Mouse (Mus musculus): ENCODE measurements around the gene Ebf1.
"Not testable (repeated sequence)": the region's sequence is repeated elsewhere in the genome, so short reads cannot be mapped to it uniquely, and the experiment has no call there.

The Ebf1 gene

DNA sequence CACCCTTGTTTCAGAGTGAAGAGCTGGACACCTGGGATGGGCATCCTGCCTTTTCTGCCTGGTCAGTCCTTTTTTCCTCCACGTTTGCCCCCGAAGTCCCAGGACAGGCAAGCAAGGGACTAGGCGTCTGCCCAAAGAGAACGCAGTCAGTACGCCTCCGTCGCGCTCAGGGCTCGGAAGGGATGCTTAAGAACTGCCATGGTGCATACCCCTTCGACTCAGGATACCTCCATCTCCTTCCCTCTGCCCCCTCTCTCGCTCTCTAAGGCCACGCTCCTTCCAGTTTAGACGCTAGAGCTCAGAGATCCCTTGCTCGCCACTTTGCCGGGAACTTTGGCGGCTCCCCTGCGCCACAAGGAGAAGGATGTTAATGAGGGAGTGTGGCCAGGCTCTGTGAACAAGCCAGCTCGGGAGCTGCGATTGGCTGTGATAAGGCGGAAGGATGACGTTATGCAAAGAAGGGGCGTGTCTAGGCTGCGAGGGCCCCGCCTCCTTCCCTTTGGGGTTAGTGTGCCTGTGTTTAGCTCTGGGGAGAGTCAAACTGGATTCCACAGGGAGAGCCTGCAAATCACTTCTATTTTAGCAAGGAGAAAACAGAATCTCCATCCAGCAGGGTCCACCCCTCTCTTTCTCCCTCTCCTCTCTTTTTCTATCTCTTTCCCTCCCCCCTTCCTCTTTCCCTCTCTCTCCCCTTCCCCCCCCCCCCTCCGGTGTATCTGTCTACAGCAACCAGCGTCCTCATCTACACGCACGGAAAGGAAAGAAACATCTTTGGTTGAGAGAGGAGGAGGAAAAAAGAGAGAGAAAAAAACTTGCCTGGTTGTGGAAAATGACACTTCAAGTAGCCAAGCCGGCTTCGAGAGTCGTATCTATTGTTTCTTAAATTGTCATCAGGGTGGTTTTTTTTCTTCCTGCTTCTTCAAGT lies at the start of gene Ebf1:
Gene Ebf1 (plus strand): TSS at position 530 of the 925 bp plus-strand sequence.
- DNase-seq (ENCODE audit: low spot score), result peak; percentile 27

GRCm38 (mm10) chr11:44570336-44570735 lies 46.8 kb upstream of the Ebf1 start:
- DNase-seq (ENCODE audit: low spot score), result not testable (repeated sequence)

DNA sequence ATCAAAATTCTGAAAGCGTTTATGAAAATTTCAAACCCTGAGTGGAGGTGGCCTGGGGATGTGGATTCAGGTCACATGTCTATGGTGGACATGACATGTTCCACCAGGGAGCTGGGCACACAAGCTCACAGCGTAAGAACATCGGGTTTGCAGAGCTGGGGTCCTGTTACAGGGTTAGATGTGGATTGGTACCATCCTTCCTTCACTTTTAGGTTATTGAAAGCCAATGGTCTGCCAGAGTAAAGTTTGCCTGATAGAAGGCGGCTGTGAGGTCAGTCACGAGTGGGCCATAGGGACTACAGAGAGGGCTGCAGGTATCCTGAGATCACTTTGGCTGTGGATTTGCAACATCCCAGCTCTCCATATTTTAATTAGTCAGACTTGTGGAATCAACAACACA lies 44.3 kb upstream of the Ebf1 start:
- no peak for DNase-seq (ENCODE audit: low spot score)

GRCm38 (mm10) chr11:44573396-44573795 lies 43.7 kb upstream of the Ebf1 start:
- DNase-seq (ENCODE audit: low spot score), result no peak

GRCm38 (mm10) chr11:44574391-44574790 lies 42.7 kb upstream of the Ebf1 start:
- no peak for DNase-seq (ENCODE audit: low spot score)

- no peak for DNase-seq (ENCODE audit: low spot score)
These were observed 42.3 kb upstream of the Ebf1 start for GRCm38 (mm10) chr11:44574820-44575219.

- DNase-seq (ENCODE audit: low spot score), result no peak
These were observed 39.2 kb upstream of the Ebf1 start for GRCm38 (mm10) chr11:44577911-44578310.

DNA sequence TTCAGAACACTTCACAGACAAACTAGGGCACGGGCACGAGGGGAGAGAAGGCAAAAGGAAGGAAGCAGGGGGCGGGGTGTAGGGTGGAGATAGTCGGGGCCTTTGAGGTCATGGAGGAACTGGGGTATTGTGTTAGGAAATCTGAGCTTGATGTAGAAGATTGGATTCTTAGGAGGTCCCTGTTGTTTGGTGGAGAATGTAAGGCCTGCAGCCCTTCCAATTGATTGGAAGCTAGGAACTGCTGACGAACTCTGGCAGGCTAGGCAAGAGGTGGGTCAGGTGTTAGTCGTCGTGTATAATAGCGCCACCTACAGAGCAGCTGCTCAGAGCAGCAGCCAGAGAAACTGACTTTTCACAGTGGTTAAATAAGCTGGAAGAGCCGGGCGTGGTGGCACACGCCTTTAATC lies 35.8 kb upstream of the Ebf1 start:
- DNase-seq (ENCODE audit: low spot score), result peak; percentile 54

- DNase-seq (ENCODE audit: low spot score), result peak; percentile 78
These were observed 30.9 kb upstream of the Ebf1 start for GRCm38 (mm10) chr11:44586047-44586696.

- DNase-seq (ENCODE audit: low spot score), result no peak
These were observed 24.1 kb upstream of the Ebf1 start for GRCm38 (mm10) chr11:44593016-44593415.

- DNase-seq (ENCODE audit: low spot score), result no peak
These were observed 22.3 kb upstream of the Ebf1 start for GRCm38 (mm10) chr11:44594768-44595167.

DNA sequence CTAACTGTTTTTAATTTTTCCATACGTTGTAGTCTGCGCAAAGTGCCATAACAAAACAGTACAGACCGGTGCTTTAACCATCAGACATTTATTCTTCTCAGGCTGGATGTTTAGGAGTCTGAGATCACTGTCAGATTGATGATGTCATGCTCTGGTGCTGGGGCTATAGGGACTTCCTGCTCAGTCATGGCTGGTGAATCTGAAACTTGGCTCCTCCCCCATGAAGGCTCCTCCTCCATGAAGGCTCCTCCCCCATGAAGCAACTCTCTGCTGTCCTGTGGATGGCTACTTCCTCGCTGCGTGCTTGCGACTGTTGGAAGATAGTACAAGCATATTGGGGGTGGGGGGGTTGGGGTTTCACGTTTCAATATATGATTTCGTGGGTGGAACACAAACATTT lies 10.2 kb upstream of the Ebf1 start:
- no peak for DNase-seq (ENCODE audit: low spot score)

GRCm38 (mm10) chr11:44608646-44609045 lies 8.5 kb upstream of the Ebf1 start:
- DNase-seq (ENCODE audit: low spot score), result no peak

- peak; percentile 81 for DNase-seq (ENCODE audit: low spot score)
These were observed 5.9 kb upstream of the Ebf1 start for GRCm38 (mm10) chr11:44610971-44611781.

DNA sequence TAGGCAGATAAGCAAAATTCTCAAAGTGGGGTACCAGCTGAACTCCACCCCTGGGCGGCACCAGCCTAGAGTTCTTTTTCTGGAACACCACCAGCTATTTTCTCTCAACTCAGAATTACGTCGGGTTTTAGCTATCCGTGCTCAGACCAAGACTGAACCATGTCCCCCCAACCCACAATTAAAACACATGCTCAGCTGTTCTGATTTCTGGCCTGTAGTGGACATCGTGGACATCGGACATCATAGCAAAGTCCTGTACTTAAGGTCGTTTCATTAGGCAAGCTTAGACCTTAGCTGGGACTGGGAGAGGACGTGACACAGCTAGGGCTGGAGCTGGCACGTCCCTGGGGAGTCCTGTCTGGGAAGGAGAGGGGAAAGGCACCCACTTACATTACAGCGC lies 5.0 kb upstream of the Ebf1 start:
- no peak for DNase-seq (ENCODE audit: low spot score)

DNA sequence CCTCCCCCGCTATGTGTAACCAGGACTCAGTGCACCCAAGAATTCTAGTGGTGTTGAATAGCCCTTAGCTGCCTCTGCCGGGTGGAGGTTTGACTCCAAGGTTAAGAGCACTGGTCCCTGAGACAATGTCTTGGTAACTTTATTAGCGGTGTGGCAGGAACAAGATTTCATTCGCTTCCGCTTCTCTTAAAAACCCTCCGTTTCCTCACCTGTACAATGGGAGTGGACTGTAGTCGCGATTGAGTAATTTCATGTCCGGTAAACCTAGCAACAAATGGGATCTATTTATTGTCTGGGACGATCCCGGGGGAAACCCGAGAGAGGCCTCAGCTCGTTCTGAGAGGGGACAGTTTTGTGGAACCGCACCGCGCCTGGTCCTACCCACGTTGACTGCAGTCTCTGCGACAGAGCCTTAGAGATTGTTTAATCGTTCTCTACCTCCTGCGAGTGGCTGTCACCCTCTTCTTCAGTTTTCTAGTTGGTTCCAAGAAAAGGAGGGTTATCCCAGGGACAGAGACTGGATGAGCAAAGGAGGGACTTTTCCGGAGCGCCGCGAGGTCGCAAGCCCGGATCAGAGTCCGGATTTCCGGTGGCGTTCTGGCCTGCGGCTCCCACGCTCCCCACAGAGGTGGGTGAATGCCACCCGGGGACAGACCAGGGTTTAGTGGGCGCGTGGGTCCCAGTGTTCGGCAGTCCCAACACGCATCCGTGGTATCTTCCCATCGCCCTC lies 4.3 kb upstream of the Ebf1 start:
- DNase-seq (ENCODE audit: low spot score), result no peak

DNA sequence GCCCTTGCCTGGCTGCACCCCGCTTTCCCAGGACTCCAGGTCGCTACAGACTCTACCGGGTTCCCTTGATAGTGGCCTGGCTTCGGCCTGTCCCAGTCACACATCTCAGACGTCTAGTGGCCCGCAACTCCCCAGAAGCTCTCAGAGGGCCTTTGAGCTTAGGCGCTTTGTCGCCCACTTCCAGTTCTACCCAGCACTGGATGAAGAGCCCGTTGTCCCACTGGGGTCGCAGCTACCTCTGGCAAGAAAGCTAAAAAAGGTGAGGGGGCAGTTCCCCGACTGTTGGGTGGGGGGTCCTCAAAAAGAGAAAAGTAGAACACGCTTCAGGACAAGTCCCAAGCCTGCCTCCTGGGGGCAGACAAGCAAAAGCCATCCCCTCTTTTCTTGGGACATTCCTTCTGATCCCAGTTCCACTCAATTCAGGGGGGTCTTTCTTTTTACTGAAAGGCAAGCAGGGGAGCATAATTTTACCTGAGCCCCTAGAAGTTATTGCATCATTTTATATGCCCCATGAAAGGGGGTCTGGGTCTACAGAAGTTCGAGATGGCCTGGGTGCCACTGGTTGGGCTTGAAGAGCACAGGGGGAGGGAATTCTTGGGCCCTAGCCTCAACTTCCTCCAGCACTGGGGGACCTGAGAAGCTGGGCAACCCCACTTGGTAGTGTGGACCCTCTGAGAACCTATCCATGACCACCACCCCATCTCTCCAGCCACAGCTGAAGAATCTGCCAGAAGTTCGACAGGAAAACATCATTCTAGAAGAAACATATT lies 3.5 kb upstream of the Ebf1 start:
- no peak for DNase-seq (ENCODE audit: low spot score)

DNA sequence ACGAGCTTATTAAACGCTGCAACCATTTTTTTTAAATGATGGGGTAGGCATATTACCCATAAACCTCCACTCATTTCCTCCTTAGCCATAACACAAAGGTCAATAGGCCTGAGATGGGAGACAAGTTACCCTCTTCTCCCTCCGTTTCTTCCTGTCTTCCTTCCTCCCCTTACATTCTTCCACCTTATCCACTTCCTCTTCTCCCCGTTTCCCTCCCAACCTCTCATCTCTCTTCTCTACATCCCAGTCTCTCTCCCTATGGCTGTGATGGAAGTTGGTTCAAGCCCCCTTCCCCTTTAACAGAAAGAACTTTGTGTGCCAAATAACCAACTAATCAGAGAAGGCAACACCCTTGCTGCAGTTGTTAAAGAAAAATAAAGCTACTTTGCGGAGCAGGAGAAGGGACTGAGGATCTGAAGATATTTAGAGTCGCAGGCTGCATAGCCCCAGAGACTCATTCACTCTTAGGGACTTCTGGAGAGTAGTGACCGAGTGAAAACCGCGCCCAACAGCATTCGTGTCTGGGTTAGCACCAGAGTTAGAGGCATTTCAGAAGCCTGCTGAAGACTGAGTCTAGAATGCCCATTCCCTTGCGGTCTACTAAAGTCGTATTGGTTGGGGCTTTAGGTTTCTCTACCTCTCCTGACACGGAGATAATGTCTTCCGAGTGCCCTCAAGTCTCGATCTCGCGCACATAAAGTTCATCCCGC lies 884 bp upstream of the Ebf1 start:
- no peak for DNase-seq (ENCODE audit: low spot score)

DNA sequence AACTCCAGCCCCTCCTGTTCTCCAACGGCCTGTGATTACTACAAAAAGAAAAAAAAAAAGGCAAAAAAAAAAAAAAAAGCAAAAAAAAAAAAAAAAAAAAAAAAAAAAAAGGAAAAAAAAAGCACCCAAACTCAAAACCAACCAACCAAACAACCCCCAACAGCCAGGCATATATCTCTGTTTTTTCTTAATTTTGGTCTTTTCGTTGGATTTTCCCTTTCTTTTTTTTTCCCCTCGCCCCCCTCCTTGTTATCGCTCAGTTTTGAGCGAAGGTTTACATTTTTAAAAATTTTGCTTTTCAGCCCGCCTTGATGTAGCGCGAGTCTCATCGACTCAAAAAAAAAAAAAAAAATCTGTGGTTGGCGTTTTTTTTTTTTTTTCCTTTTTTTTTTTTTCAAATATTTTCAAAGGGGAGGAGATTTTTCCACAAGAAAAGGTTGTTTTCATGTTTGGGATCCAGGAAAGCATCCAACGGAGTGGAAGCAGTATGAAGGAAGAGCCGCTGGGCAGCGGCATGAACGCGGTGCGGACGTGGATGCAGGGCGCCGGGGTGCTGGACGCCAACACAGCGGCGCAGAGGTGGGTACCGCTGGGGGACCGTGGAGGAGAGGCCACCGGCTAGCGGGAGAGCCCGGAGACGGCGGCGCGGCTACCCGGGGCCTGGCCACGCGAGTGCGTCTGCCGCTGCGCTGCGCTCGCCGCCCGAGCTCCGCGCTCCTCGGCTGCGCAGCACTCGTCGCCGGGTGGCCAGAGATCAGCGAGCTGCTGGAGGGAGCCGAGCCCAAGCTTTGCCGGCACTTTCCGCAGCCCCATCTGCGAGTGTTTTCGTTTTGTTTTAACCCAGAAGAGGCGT lies 843 bp downstream of the Ebf1 start:
- no peak for DNase-seq (ENCODE audit: low spot score)
